Mouse (Mus musculus) cortical plate, adult 2 months (tissue): ENCODE results near the gene Insl5. TPM values are rescaled to one million over a fixed set of nuclear protein-coding genes. Genes with fewer than 3 reads are reported as not detected.

Experiments used
- H3K27ac ChIP-seq: fragments of 200-500 bp; 2 replicates; pipeline ENCODE4 v1.5.1; 2012; ENCODE audit warnings: low read length, control low read depth, inconsistent platforms; ENCODE audit not compliant: insufficient read depth
- H3K4me1 ChIP-seq: fragments of 200-500 bp; 2 replicates; pipeline ENCODE4 v1.6.1; 2011; ENCODE audit warnings: low read length; ENCODE audit not compliant: control insufficient read depth, insufficient read depth
- H3K4me3 ChIP-seq: fragments of 200-500 bp; 2 replicates; pipeline ENCODE4 v1.5.1; 2011; ENCODE audit warnings: mild to moderate bottlenecking, low read length, control low read depth; ENCODE audit not compliant: insufficient read depth
- CTCF ChIP-seq: fragments of 200-500 bp; IDR thresholded peaks from 2 replicates; pipeline ENCODE4 v1.5.1; 2011; ENCODE audit warnings: mild to moderate bottlenecking, control low read depth, low read length; ENCODE audit not compliant: insufficient read depth; ENCODE audit errors: extremely low read depth
- POLR2A ChIP-seq: fragments of 200-500 bp; IDR thresholded peaks from 2 replicates; pipeline ENCODE4 v1.6.1; 2011; ENCODE audit warnings: mild to moderate bottlenecking, low read length, control low read depth; ENCODE audit not compliant: insufficient read depth; ENCODE audit errors: extremely low read depth
- polyA plus RNA-seq: library from polyadenylated mRNA; depleted of rRNA; stranded (reverse); fragments of >200 nt; gene quantifications from 2 replicates; pipeline ENCODE4 v1.2.3, GENCODE M21; 2012; rRNA removed

Insl5 gene
- polyA plus RNA-seq, 1 experiment = 7.8 TPM

- Histone ChIP-seq H3K4me3 (peak within 1 kb of the TSS; percentile 3), H3K27ac (no peak within 1 kb of the TSS), H3K4me1 (no peaks in the 10 kb centered on the region)
- TF ChIP-seq CTCF = no peak
- no peak for TF ChIP-seq POLR2A
Observed at GRCm38 (mm10) chr4:102978440-102978839, 48.2 kb downstream of the Insl5 start, which contains the start of gene Tctex1d1. Gene Tctex1d1, plus strand, starts transcription at chr4:102978606.

DNA sequence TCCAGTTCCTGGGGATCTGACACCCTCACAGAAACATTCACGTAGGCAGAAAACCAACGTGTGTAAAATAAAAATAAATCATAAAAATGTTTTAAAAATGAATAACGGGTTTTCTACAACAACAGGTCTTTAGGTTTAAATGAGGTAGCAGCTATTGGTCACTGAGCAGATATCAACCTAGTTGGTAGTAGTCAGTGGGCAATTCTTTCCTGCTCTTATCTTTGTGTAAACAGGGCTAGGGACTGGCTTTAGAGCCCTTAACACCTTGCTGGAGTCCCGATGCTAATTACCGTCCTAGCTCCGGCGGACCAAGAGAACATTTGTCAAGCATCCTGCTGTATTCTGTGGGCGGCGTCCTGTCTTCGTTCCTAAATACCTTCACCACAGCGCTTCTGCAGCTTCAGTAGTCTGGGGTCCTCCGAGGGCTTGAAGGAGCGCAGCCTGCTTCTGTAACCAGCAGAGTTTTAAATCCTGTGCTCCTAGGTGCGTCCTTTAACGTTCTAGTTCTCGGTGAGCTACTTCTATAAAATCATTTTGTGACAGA, 48.8 kb downstream of the Insl5 start:
- TF ChIP-seq CTCF = no peak
- TF ChIP-seq POLR2A = no peak
- H3K4me3 ChIP-seq = peak overlapping the region; percentile 3
- H3K4me1 ChIP-seq = no peaks in the 10 kb centered on the region
- H3K27ac ChIP-seq = no peak overlapping the region

- Histone ChIP-seq H3K4me3 (no peak overlapping the region), H3K4me1 (no peaks in the 10 kb centered on the region), H3K27ac (no peak overlapping the region)
- no peak for TF ChIP-seq CTCF
- no peak for TF ChIP-seq POLR2A
Observed at GRCm38 (mm10) chr4:102976290-102977275, 50.1 kb downstream of the Insl5 start.

DNA sequence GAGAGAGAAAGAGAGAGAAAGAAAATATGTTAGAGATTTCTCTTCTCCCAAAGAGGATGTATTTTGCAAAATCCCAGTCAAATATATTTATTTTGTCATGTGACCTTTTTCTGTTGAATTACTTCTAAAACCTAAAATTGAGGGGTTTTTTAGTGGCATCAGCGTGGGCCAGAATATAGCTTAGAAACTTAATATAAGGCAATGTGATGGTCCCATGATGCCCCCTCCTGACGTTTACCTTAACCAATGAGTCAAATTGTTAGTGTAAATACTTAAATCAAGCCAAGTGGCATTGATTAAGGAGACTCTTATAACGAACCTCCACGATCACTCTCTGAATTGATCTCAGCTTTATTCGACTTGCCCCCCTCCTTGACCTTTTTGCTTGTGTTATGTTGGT, 52.5 kb downstream of the Insl5 start:
- no peak overlapping the region for H3K4me3 ChIP-seq
- H3K27ac ChIP-seq = no peak overlapping the region
- TF ChIP-seq CTCF (no peak), POLR2A (no peak)
- H3K4me1 ChIP-seq = no peaks in the 10 kb centered on the region

GRCm38 (mm10) chr4:102972071-102972470, 54.6 kb downstream of the Insl5 start:
- H3K4me1 ChIP-seq = no peaks in the 10 kb centered on the region
- TF ChIP-seq POLR2A = no peak
- TF ChIP-seq CTCF = no peak
- H3K27ac ChIP-seq = no peak overlapping the region
- H3K4me3 ChIP-seq = no peak overlapping the region

- TF ChIP-seq POLR2A = no peak
- TF ChIP-seq CTCF = no peak
- Histone ChIP-seq H3K27ac (no peak overlapping the region), H3K4me1 (no peaks in the 10 kb centered on the region), H3K4me3 (no peak overlapping the region)
Observed at GRCm38 (mm10) chr4:102971159-102971558, 55.5 kb downstream of the Insl5 start.

DNA sequence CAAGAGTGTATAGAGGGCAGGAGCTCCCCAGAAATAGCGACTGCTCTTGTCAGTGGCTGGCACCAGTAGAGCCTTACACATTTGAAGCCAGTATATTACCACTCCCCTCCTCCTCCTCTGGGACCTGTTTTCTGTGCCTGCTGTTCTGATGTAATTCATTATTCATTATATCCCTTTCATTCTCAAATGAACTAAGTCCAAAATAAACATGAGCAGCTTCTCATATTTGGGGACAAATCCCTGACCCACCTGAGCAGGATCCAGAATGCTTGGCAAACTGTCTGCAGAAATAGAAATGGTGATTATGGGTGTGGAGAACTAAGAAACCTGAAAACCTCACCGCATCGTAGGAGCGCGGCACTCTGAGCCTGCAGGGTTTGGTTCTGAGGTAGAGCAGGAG, 57.0 kb downstream of the Insl5 start:
- no peak overlapping the region for H3K27ac ChIP-seq
- no peaks in the 10 kb centered on the region for H3K4me1 ChIP-seq
- H3K4me3 ChIP-seq = no peak overlapping the region
- TF ChIP-seq POLR2A = no peak
- TF ChIP-seq CTCF = no peak

Other genes starting within 250 kb of the Insl5 start
- 0.62 and 0.63 TPM in 2 replicates for gene Tctex1d1, start 48.2 kb downstream of the Insl5 start, polyA plus RNA-seq
- gene Mier1, start 87.5 kb upstream of the Insl5 start, polyA plus RNA-seq = 27.0 and 34.3 TPM in 2 replicates
- 5.9 and 6.8 TPM in 2 replicates for gene Wdr78, start 87.7 kb upstream of the Insl5 start, polyA plus RNA-seq
- gene Slc35d1, start 188.3 kb upstream of the Insl5 start, polyA plus RNA-seq = 8.8 and 9.9 TPM in 2 replicates